Mouse (Mus musculus) megakaryocyte, adult 5-6 weeks (primary cell): ENCODE results near the gene Tmem273. TPM values are rescaled to one million over a fixed set of nuclear protein-coding genes. Genes with fewer than 3 reads are reported as not detected.

Experiments
- ATAC-seq: 2 replicates; pipeline ENCODE4 v1.8.0; 2016; ENCODE audit warnings: mild to moderate bottlenecking, inconsistent platforms; ENCODE audit not compliant: poor library complexity, severe bottlenecking
- total RNA-seq, 2 experiments: library from RNA; stranded (forward) in 1 of 2; stranded (reverse) in 1 of 2; fragments of 153-499, 151-499 nt in 1 of 2; fragments of 221-1000, 200-1000 nt in 1 of 2; gene quantifications; 2 replicates each; pipeline versions ENCODE4 v1.2.3 to v1.2.4; 2015 to 2017

Tmem273 gene
- total RNA-seq (2015), result 12.3 and 15.3 TPM in 2 replicates
- 7.8 and 10.1 TPM in 2 replicates for total RNA-seq (2017)

- peak; percentile 85 for ATAC-seq
Measured at GRCm38 (mm10) chr14:32785556-32786130, at the start of gene Tmem273. Tmem273 (plus strand) TSS chr14:32785963.

GRCm38 (mm10) chr14:32736561-32736960 is 49.2 kb upstream of the Tmem273 start:
- ATAC-seq, result no peak

- no peak for ATAC-seq
Measured at GRCm38 (mm10) chr14:32738586-32738985, 47.2 kb upstream of the Tmem273 start.

GRCm38 (mm10) chr14:32748519-32748918 is 37.2 kb upstream of the Tmem273 start:
- ATAC-seq, result peak; percentile 51

GRCm38 (mm10) chr14:32750727-32751126 is 35.0 kb upstream of the Tmem273 start:
- no peak for ATAC-seq

- no peak for ATAC-seq
Measured at GRCm38 (mm10) chr14:32754286-32754685, 31.5 kb upstream of the Tmem273 start.

- no peak for ATAC-seq
Measured at GRCm38 (mm10) chr14:32762177-32762576, 23.6 kb upstream of the Tmem273 start.

- peak; percentile 49 for ATAC-seq
Measured at GRCm38 (mm10) chr14:32770563-32770962, 15.2 kb upstream of the Tmem273 start.

- no peak for ATAC-seq
Measured at GRCm38 (mm10) chr14:32772085-32772484, 13.7 kb upstream of the Tmem273 start.

- ATAC-seq, result no peak
Measured at GRCm38 (mm10) chr14:32772791-32773190, 13.0 kb upstream of the Tmem273 start.

- ATAC-seq, result no peak
Measured at GRCm38 (mm10) chr14:32773456-32773855, 12.3 kb upstream of the Tmem273 start.

- no peak for ATAC-seq
Measured at GRCm38 (mm10) chr14:32776077-32776476, 9.7 kb upstream of the Tmem273 start.

- no peak for ATAC-seq
Measured at GRCm38 (mm10) chr14:32778362-32778761, 7.4 kb upstream of the Tmem273 start.

- ATAC-seq, result no peak
Measured at GRCm38 (mm10) chr14:32782866-32783265, 2.9 kb upstream of the Tmem273 start.

GRCm38 (mm10) chr14:32784130-32784747 is 1.5 kb upstream of the Tmem273 start:
- peak; percentile 66 for ATAC-seq

GRCm38 (mm10) chr14:32784748-32785134 is 1.0 kb upstream of the Tmem273 start:
- no peak for ATAC-seq

GRCm38 (mm10) chr14:32787691-32788090 is 1.9 kb downstream of the Tmem273 start:
- ATAC-seq, result no peak

- ATAC-seq, result no peak
Measured at GRCm38 (mm10) chr14:32796375-32796774, 10.6 kb downstream of the Tmem273 start.

- no peak for ATAC-seq
Measured at GRCm38 (mm10) chr14:32797803-32798202, 12.0 kb downstream of the Tmem273 start.

- peak; percentile 56 for ATAC-seq
Measured at GRCm38 (mm10) chr14:32798355-32798754, 12.6 kb downstream of the Tmem273 start.

GRCm38 (mm10) chr14:32800048-32800447 is 14.3 kb downstream of the Tmem273 start:
- no peak for ATAC-seq

- ATAC-seq, result no peak
Measured at GRCm38 (mm10) chr14:32801016-32801661, 15.4 kb downstream of the Tmem273 start.
